25 mouse cellular contexts compared by ENCODE assay signal in the genomic region with DNA sequence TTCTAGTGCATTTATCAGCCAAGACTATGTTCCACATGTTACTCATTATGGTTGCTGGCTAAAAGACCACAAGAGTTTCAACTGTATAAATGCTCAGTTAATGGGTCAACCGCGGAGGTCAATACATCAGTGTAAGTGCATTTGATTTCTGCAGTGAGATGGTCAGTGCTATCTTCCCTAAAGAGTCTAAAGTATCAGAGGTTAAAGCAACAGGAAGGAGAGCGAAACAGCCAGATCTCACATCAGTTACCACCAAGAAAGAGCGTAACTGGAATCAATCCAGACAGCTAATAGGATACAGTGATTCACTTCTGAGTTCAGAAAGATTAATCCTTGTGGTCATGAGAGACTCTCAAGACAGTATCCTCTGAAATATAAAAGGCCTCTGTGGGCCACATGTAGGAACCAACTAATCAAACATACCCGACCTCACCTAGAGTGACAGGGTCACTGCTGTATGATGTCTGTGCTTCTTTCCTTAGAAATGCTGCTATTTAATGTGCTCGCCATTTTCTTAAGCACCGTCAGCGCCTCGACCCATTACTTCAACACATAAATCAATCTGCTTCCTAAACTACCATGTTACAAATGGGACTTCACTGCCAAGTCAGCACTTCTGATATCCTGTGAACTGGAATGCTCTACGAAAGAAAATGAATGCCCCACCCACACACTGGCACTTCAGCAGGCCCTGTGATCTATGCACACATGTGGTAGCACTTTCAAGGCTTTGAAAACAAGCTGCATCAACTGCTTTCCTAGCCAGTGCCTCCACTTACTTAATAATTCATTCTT. TPM values are rescaled to one million over a fixed set of nuclear protein-coding genes. Genes with fewer than 3 reads are reported as not detected.
DNase-seq lines count a peak whose midpoint lies in the region; ATAC-seq and TF ChIP-seq lines count a peak whose summit lies in the region.
"Had no signal": no experiment of that assay in that cellular context is flagged by ENCODE, and none has a peak within 500 bp of the region (broad histone marks: within the 10 kb centered on the region; RNA-seq: fewer than 3 reads in every experiment).

No protein-coding gene starts in this region.

- H3K9ac ChIP-seq in heart, embryonic 16.5 days (ENCODE audit: low read length): no peak overlapping the region
- no peak overlapping the region for H3K9ac ChIP-seq in heart, embryonic 12.5 days
- no peak overlapping the region for H3K9ac ChIP-seq in midbrain, postnatal 0 days (replicated peaks; ENCODE audit: low read length, poor library complexity, severe bottlenecking)
- H3K9ac ChIP-seq: forebrain, postnatal 0 days; hindbrain, embryonic 15.5 days; limb, embryonic 15.5 days; liver, embryonic 15.5 days had no signal

- ATAC-seq in heart, embryonic 16.5 days (replicated peaks; ENCODE audit: extremely low read depth, insufficient read depth, low FRiP score): no peak
- no peak; the same call in 1 of the 2 replicates for ATAC-seq in heart, embryonic 12.5 days (ENCODE audit: insufficient number of reproducible peaks, low FRiP score)
- no peak for ATAC-seq in midbrain, postnatal 0 days (ENCODE audit: low FRiP score)
- ATAC-seq: activated CD4-positive, CD25-positive, alpha-beta regulatory T cell, adult 4 months; forebrain, postnatal 0 days; intestine, postnatal 0 days; lung, postnatal 0 days; midbrain, embryonic 16.5 days had no signal

- WGBS in heart, embryonic 16.5 days: 59% methylated on average over 10 of the region's 10 CpGs
- WGBS in heart, embryonic 12.5 days: 60% methylated on average over 10 of the region's 10 CpGs
- WGBS in midbrain, postnatal 0 days: 79% methylated on average over 10 of the region's 10 CpGs

- H3K4me3 ChIP-seq in heart, embryonic 16.5 days (ENCODE audit: low read length): no peak overlapping the region
- no peak overlapping the region for H3K4me3 ChIP-seq in heart, embryonic 12.5 days
- H3K4me3 ChIP-seq in midbrain, postnatal 0 days (ENCODE audit: low read depth, low read length): no peak overlapping the region
- H3K4me3 ChIP-seq: forebrain, embryonic 10.5 days; hindbrain, embryonic 15.5 days; layer of hippocampus, adult 2 months; limb, embryonic 15.5 days; liver, embryonic 15.5 days had no signal

- H3K9me3 ChIP-seq in heart, embryonic 16.5 days (replicated peaks; ENCODE audit: control insufficient read depth, low read length): 0 out of 2 replicates have a peak, but pooled peaks cover 2% of the 10 kb centered on the region
- H3K9me3 ChIP-seq in heart, embryonic 12.5 days (replicated peaks): no peaks in the 10 kb centered on the region
- no peaks in the 10 kb centered on the region for H3K9me3 ChIP-seq in midbrain, postnatal 0 days (ENCODE audit: low read length)
- H3K9me3 ChIP-seq: forebrain, embryonic 10.5 days; hindbrain, embryonic 15.5 days; limb, embryonic 15.5 days; liver, embryonic 15.5 days had no signal

- TF ChIP-seq CTCF in midbrain, postnatal 0 days (IDR thresholded peaks at IDR 0.05): no peak

- no peak overlapping the region for H3K4me2 ChIP-seq in heart, embryonic 16.5 days (ENCODE audit: low read depth, low read length)
- no peak overlapping the region for H3K4me2 ChIP-seq in heart, embryonic 12.5 days
- H3K4me2 ChIP-seq in midbrain, postnatal 0 days (ENCODE audit: low read depth, low read length, poor library complexity, severe bottlenecking): no peak overlapping the region
- H3K4me2 ChIP-seq: heart, embryonic 11.5 days; hindbrain, embryonic 15.5 days; limb, embryonic 15.5 days; liver, embryonic 15.5 days had no signal

- peak overlapping the region; percentile 18; the same call in 1 of the 2 replicates for H3K27ac ChIP-seq in heart, embryonic 16.5 days (ENCODE audit: low read length)
- H3K27ac ChIP-seq in heart, embryonic 12.5 days (ENCODE audit: poor library complexity, severe bottlenecking): no peak overlapping the region
- no peak overlapping the region for H3K27ac ChIP-seq in midbrain, postnatal 0 days (ENCODE audit: low read depth, low read length)
- H3K27ac ChIP-seq: forebrain, embryonic 10.5 days; hindbrain, embryonic 15.5 days; kidney, postnatal 0 days; layer of hippocampus, adult 2 months; limb, embryonic 15.5 days; liver, embryonic 15.5 days had no signal

- no peaks in the 10 kb centered on the region; the same call in 1 of the 2 replicates for H3K36me3 ChIP-seq in heart, embryonic 16.5 days (ENCODE audit: control insufficient read depth, insufficient read depth)
- H3K36me3 ChIP-seq in heart, embryonic 12.5 days: peaks cover 3% of the 10 kb centered on the region; the same call in 1 of the 2 replicates
- H3K36me3 ChIP-seq in midbrain, postnatal 0 days (ENCODE audit: insufficient read depth, low read length): no peaks in the 10 kb centered on the region
- H3K36me3 ChIP-seq: hindbrain, embryonic 15.5 days had no signal

- peaks cover 41% of the 10 kb centered on the region for H3K4me1 ChIP-seq in heart, embryonic 16.5 days (ENCODE audit: control insufficient read depth, insufficient read depth, low read length)
- peaks cover 45% of the 10 kb centered on the region for H3K4me1 ChIP-seq in heart, embryonic 12.5 days (replicated peaks)
- H3K4me1 ChIP-seq in midbrain, postnatal 0 days (ENCODE audit: insufficient read depth, low read length): 0 out of 2 replicates have a peak, but pooled peaks cover 3% of the 10 kb centered on the region

- DNase-seq in 416B (ENCODE audit: low read depth): peak; percentile 42
- peak; percentile 43 for DNase-seq in embryo, embryonic 10 days (ENCODE audit: low spot score)
- peak; percentile 26 for DNase-seq in forelimb bud, embryonic 11.5 days (ENCODE audit: low read depth, low spot score)
- DNase-seq in midbrain, postnatal 0 days (ENCODE audit: low spot score): no peak
- DNase-seq in urinary bladder, adult 2 months (ENCODE audit: low spot score): no peak
- DNase-seq: adrenal gland, postnatal 14 days; B cell, adult 2 months; cerebellum, adult 11-12 months; cerebellum, postnatal 14 days; forebrain, postnatal 0 days; heart, postnatal 36 days; layer of hippocampus, postnatal 36 days had no signal

- no peaks in the 10 kb centered on the region for H3K27me3 ChIP-seq in heart, embryonic 16.5 days (ENCODE audit: control insufficient read depth, insufficient read depth, low read length)
- H3K27me3 ChIP-seq in heart, embryonic 12.5 days (replicated peaks): no peaks in the 10 kb centered on the region
- H3K27me3 ChIP-seq in midbrain, postnatal 0 days (ENCODE audit: insufficient read depth, low read length): no peaks in the 10 kb centered on the region
- H3K27me3 ChIP-seq: hindbrain, embryonic 15.5 days; limb, embryonic 15.5 days; liver, embryonic 15.5 days had no signal

RNA-seq across cellular contexts. Expression of gene Aplp2, which starts 30.1 kb away (rescaled TPM):
- 392 and 422 TPM in 2 replicates for polyA plus RNA-seq in heart, embryonic 16.5 days (2015; fragmentation: Nextera tagmentation; extraction: Ambion mirVana)
- polyA plus RNA-seq in heart, embryonic 12.5 days (2016; fragmentation: Nextera tagmentation; extraction: Ambion mirVana): 344 and 358 TPM in 2 replicates
- total RNA-seq in midbrain, postnatal 0 days (2014; rRNA removed): 379 and 425 TPM in 2 replicates
- 406 and 441 TPM in 2 replicates for polyA plus RNA-seq in midbrain, postnatal 0 days (2015; fragmentation: Nextera tagmentation; extraction: Ambion mirVana)
- polyA plus RNA-seq in urinary bladder, adult 2 months (2012; rRNA removed): 943 and 1,034 TPM in 2 replicates

RNA-seq across cellular contexts. Expression of gene St14, which starts 49.8 kb away (rescaled TPM):
- polyA plus RNA-seq in heart, embryonic 16.5 days (2015; fragmentation: Nextera tagmentation; extraction: Ambion mirVana): 3.6 and 6.2 TPM in 2 replicates
- polyA plus RNA-seq in heart, embryonic 12.5 days (2016; fragmentation: Nextera tagmentation; extraction: Ambion mirVana): 1.3 and 1.5 TPM in 2 replicates
- total RNA-seq in midbrain, postnatal 0 days (2014; rRNA removed): 1.4 and 1.9 TPM in 2 replicates
- polyA plus RNA-seq in midbrain, postnatal 0 days (2015; fragmentation: Nextera tagmentation; extraction: Ambion mirVana): 1.2 and 1.5 TPM in 2 replicates
- 23.2 and 25.8 TPM in 2 replicates for polyA plus RNA-seq in urinary bladder, adult 2 months (2012; rRNA removed)

Comparison
In these comparisons a context has a peak if more than half of its experiments do, and no peak if none do; other contexts are left out.
1. DNase-seq: peak in 416B (single experiment), embryo, embryonic 10 days (single experiment) and forelimb bud, embryonic 11.5 days (single experiment); none in midbrain, postnatal 0 days (single experiment) and urinary bladder, adult 2 months (single experiment).